Mouse (Mus musculus): ENCODE data around the gene Smurf2.

DNA sequence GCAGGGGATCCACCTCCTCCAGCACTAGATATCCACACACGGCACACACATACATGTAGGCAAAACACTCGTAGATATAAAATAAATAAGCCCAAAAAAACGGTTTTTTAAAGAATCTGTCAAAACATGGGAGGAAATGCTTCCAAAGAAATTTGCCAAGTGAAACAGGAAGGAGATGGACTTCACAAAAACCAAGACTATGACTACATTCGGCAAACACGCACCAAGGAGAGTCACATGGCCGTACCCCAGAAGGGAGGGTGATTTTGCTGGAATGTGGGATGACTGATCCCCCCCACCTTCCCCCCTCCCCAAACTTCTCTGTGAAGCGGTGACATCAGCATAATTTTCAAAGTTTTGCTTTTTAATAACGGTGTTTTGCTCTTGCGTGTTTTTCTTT, 33.6 kb upstream of the Smurf2 start:
- TF ChIP-seq POLR2A (IDR thresholded peaks at IDR 0.05; ENCODE audit: extremely low read depth, insufficient read depth, low read length) (no peak), CTCF (IDR thresholded peaks at IDR 0.05; ENCODE audit: extremely low read depth, insufficient read depth, low read length) (no peak)

Data from cortical plate, adult 2 months (tissue).